Mouse (Mus musculus) v-Abl transformed pro-B cells (cell line): ENCODE data around the gene Pex10.

Source experiments
- in situ Hi-C, 2 experiments: fragments of 400-800 bp; cut with MboI; formaldehyde crosslinking; loops; one replicate each; pipeline ENCODE4 v1.15.1; 2025; ENCODE audit not compliant: unreplicated experiment in 2 of 2

Pex10 gene

DNA sequence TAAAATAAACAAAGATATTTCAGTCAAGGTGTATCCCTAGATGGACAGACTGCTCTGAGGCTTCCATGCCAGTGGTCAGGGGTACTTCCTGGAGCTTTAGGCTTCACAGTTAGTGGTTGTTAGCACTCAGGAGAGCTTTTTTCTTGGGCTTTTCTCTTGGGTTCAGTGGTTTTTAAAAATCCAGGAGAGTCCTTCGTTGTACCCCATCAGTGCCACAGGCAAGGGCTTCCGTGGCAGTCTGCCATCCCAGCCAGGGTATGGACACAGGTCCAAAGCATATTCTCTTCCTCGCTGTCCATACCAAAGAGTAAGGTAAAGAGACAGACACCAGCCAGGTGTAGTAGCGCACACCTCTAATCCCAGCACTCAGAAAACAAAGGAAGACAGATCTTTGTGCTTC is 23.3 kb downstream of the Pex10 start:
- in situ Hi-C loops = loop anchor here (5.0 to 25.0 kb wide), 6 partner anchors 227 to 722 kb away; partner anchors contain the start of genes Gnb1 (in 2 of the 2), Ccnl2 (in 1 of the 2), Fndc10 (in 1 of the 2) and Mrpl20 (in 1 of the 2)

DNA sequence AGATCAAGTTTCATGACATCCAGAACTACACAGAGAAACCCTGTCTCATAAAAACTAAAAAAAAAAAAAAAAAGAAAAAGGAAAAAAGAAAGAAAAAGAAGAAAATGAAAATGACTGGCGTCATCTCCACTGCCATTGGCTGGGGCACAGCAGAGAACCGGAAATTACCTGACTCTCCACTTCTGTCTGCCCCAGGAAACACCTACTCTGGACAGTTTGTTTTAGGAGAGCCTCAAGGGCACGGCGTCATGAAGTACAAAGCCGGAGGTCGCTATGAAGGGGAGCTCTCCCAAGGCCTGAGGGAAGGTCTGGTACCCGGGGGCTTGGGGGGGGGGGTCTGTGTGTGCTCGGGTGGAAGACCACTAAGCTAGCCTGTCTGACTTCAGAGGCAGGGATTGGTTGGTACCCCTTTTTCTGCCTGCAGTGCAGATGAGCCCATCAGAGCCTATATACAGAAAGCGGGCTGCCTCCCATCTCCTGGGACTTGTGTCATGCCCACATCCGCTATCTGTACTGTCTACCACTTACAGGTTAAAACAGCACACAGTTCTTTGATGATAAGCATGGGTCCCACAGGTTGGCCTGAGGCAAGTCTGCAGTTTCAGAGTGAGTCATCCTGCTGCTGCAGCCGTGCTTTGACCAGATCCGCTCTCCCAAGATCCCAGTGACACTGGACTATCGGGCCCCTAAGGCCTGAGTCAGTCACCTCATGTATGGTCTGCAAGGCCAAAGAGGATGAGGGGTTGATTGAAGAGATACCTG is 24.1 kb downstream of the Pex10 start:
- in situ Hi-C loops = loop anchor here (5.0 to 25.0 kb wide), 6 partner anchors 226 to 721 kb away; partner anchors contain the start of genes Gnb1 (in 2 of the 2), Ccnl2 (in 1 of the 2), Fndc10 (in 1 of the 2) and Mrpl20 (in 1 of the 2)

DNA sequence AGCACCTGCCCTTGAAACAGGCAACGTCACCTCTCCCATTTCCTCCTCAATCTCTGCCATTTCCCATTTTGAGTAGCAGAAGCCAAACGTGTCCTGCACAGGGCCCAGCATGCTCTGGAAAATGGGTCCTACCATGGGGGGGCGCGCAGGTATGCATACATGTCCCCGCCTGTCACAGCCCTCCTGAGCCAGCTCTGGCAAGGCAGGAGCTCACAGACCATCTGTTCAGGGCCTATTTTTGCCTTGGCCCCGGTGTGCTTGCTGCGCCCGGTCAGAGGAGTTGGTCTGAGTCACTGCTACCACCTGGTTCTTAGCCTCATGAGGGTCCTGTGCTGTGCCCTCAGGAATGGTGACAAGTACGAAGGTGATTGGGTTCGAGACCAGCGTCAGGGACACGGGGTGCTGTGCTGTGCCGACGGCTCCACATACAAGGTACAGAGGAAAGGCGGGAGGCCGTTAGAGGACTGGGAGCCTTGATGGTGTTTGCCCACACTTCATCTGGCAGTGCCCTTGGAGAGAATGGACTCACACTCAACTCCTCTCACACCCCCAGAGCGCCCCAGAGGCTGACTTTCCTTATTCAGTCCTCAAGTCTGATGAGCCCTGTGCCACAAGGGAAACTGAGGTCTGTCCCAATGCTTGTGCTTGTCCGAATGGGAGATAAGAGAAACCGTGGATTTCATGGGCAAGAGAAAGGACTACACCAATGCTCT is 26.1 kb downstream of the Pex10 start:
- in situ Hi-C loops = loop anchor here (5.0 to 25.0 kb wide), 6 partner anchors 224 to 719 kb away; partner anchors contain the start of genes Gnb1 (in 2 of the 2), Ccnl2 (in 1 of the 2), Fndc10 (in 1 of the 2) and Mrpl20 (in 1 of the 2)

DNA sequence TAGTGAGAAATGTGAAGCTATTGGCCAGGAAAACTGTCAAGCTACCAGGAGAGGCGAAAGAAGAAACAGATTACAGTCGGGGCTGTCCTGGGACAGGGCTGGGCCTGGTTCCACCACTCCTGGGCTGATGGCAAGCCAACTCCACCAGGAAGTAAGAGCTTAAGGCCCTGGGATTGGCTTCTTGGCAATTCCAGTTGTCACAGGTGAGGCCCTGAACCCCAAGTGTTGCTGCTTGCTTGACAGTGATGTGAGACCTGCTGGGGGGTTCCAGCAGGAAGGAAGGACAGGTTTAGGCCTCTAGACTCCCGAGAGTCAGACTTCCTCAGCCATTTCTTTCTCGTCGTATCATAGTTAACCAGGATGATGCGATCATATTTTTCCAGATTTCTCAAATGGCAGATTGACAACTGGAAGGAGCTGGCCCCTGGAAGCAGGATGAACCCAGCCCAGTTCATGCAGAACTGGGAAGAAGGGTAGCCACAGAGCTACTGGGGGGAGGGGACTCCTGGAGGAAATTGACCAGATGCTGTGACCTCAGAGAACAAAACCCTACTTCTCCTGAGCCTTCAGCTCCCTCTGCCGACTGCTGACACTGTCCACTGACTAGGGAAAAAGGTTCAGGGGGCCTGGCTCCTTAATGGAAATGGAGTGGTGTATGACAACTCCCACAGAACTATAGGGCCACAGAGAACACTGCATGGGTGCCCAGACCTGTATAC is 26.8 kb downstream of the Pex10 start:
- in situ Hi-C loops = loop anchor here (5.0 to 25.0 kb wide), 6 partner anchors 224 to 719 kb away; partner anchors contain the start of genes Gnb1 (in 2 of the 2), Ccnl2 (in 1 of the 2), Fndc10 (in 1 of the 2) and Mrpl20 (in 1 of the 2)

DNA sequence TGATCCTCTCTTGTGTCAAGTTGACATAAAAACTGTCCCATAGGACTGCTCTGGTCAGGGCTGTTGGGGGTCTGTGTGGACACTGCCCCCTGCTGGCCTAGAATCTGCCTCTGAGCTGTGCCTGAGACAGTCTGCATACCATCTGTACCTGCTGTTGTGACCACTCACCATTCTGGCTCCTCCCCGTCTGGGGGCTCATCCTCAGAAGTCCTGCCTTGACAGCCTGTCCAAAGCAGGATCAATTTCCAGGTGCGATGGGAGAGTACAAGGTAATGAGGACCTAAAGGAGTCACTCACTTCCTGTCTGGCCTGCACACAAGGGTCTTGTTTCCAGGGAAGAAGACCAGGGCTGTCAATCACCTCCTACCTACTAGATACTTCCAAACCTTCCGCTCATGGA is 27.7 kb downstream of the Pex10 start:
- in situ Hi-C loops = loop anchor here (5.0 to 25.0 kb wide), 6 partner anchors 223 to 718 kb away; partner anchors contain the start of genes Gnb1 (in 2 of the 2), Ccnl2 (in 1 of the 2), Fndc10 (in 1 of the 2) and Mrpl20 (in 1 of the 2)

DNA sequence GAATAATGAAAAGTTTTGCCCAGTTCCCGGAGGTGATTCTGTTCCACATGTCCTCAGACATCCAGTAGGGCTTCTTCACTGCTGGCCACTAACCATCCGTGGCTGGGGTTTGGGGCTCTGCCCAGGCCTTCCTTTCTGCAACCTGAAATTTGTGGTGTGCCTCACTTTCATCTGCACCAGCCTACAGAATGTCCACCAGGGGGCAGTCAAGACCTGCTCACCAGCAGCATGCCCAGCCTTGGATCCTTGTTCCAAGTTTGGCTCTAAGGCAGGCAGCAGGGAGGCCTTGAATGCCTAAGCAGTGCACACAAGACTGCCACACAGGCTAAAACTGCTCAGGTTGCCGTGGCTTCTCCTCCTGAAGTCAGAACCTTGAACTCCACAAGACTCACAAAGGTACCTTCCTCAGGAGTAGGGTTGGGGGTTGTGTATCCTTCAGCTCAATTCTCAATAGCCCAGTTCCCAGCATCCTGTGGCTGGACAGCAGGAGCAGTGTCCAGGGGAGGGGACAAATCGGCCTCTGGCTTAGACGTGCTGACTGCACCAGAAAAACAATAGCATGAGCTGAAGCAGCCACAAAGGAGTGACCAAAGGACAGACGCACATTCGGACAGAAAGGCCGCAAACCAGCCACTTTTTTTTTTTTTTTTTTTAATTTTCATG is 28.6 kb downstream of the Pex10 start:
- in situ Hi-C loops = loop anchor here (5.0 to 25.0 kb wide), 7 partner anchors 152 to 717 kb away; partner anchors contain the start of genes Faap20 (in 2 of the 2), Gnb1 (in 2 of the 2), Ccnl2 (in 1 of the 2) and Fndc10 (in 1 of the 2)

DNA sequence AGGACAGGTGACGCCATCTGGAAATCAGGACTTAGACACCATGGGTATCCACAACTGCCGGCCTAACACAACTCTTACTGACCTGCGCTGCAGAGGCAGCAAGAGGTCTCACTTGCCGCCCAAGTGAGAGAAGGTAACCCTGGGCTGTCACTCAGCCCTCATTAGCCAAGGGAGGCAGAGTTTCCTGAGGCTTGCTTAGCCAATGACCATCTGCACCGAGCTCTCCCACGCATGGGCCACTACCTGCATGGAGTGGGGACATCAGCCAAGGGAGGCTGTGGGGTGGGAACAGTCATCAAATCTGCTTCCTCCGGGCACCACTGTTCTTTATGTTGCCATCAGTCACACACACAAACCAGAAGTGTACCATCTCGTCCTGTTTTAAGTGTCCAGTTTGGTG is 29.2 kb downstream of the Pex10 start:
- in situ Hi-C loops = loop anchor here (5.0 to 25.0 kb wide), 7 partner anchors 151 to 716 kb away; partner anchors contain the start of genes Faap20 (in 2 of the 2), Gnb1 (in 2 of the 2), Ccnl2 (in 1 of the 2) and Fndc10 (in 1 of the 2)

DNA sequence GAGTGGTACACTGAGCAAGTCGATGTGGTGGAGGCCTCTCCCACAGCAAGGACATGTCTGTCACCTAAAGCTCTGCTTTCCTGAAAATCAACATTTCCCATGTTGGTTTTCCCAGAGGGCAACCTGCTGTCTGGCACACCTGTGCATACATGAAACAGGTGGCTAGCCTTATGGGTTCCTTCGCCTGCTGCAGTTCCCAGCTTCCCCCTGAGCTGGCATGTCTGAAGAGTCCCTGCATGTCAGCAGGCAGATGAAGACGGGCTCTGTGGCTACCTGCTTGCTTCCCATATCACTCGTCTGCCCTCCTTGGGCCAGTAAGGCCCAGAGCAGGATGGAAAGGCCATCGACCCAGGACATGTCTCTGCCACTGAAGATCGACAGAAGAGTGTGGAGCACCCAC is 30.6 kb downstream of the Pex10 start:
- in situ Hi-C loops = loop anchor here (5.0 to 25.0 kb wide), 7 partner anchors 150 to 715 kb away; partner anchors contain the start of genes Faap20 (in 2 of the 2), Gnb1 (in 2 of the 2), Ccnl2 (in 1 of the 2) and Fndc10 (in 1 of the 2)

DNA sequence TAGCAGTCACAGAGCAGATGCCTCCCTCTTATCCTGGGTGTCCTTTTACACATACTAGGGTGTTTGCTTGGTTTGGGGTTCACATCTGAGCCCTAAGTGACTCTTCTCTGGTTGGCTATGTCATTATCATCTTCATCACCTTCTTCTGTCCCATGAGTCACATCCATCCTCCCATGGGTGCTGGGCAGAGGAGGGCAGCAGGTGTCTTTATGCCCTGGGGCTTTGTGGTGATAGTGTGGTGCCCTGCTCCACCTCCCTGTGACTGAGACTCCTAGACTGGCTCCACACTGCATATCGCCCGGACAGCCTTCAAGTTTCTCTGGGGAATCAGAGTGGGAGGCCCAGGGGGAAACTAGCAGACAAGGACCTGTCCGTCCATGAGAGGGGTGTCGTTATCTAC is 31.8 kb downstream of the Pex10 start:
- in situ Hi-C loops = loop anchor here (5.0 to 25.0 kb wide), 7 partner anchors 149 to 714 kb away; partner anchors contain the start of genes Faap20 (in 2 of the 2), Gnb1 (in 2 of the 2), Ccnl2 (in 1 of the 2) and Fndc10 (in 1 of the 2)

DNA sequence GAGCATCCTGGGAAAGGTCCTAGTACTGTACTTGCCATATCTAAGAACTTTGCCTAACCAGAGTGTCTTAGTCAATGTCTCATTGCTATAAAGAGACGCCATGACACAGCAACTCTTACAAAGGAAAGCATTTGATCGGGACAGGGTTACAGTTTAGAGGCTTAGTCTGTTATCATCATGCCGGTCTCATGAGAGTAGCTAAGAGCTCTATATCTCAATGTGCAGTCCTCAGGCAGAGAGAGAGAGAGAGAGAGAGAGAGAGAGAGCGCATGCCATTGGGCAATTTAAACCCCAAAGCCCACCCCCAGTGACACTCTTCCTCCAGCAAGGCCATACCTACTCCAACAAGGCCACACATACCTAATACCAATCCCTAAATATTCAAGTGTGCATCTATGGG is 41.1 kb downstream of the Pex10 start:
- in situ Hi-C loops = no loop called here

DNA sequence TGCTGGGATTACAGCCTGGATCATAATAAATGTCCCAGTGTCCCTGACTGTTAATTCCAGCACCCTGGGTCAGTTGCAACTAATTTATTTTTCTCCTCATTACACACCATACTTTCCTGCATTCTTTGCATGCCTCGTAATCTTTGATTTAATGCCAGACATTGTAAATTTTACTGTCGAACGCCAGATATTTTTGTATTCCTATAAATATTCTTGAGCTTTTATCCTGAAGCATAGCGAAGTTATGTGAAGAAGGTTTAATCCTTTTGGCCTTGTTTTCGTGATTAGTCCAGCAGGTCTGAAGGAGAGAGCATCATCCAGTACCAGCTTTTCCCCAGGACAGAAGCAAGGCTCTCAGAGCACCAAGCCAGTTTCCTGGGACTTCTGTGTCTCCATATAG is 42.7 kb downstream of the Pex10 start:
- in situ Hi-C loops = no loop called here

DNA sequence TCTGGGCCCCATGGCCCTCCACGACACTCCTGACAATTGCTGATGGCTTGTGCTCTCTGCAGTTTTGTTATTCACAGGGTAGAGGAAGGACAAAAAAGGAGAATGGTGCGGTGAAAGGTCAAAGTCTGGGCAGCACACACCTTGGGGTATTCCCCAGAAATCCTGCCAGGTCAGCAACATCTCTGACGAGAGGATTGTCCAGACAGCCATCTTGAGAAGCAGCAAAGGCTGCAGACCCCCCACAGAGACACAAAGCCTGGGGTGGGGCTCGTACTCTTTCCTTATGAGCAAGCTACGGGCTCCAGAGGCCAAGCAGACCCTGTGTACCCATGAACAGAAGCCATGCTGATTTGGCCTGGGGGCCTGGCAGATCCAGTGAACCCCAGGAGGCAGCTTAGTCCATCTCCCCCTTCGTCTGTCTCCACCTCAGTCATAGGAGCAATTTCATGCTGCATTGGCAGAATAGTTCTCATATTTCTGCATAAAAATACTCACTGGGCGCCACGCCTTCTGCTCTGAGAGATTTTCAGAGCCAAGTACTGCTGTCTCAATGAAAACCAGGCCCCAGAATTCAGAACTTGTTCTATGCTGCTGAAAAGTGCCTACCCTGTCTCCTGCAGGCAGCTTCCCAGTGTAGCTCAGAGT is 47.1 kb downstream of the Pex10 start:
- in situ Hi-C loops = no loop called here

DNA sequence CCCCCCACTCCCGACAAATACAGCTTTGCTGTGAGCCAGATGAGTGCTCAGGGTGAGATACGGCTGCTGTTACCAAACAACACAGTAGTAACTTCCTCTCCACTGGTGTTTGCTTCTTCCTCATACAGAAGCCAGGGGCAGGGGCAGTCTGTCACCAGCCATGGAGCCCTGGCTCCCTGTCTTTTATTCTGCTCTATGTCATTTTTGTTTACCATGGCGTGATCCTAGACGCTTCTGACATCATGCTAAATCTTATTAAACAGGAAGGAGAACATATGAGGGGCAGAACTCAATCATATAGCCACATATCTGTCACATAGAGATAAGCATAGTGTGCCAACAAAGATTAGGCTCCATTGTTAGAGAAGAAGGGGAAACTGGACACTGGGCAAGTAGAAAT is 49.8 kb downstream of the Pex10 start:
- in situ Hi-C loops = no loop called here

DNA sequence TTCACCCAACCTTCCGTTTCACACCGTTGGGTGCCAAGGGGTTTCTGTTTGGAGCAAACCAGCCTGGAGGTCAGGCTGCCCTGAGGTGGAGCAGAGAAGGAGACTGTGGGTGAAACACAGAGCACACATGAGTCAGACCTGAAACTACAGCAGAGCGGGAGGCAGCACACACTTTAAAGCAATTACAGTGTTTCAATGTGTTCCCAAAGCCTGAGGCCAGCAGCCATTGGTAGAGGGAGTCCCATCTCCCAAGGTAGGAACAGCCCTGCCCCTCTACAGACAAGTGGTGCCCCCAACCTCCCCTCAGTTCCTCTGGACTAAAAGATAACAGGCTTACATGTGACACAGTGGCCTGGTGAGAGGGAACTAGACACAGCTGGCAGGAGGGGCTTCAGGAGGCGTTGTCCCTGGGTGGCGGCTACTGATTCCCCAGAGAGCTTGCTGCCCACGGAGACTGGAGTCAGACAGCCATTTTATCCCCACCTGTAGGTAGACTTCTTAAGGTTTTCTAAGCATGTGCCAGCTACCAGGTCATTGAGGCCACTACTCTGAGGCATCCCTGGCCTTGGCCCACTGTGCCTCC is 50.7 kb downstream of the Pex10 start:
- in situ Hi-C loops = no loop called here

DNA sequence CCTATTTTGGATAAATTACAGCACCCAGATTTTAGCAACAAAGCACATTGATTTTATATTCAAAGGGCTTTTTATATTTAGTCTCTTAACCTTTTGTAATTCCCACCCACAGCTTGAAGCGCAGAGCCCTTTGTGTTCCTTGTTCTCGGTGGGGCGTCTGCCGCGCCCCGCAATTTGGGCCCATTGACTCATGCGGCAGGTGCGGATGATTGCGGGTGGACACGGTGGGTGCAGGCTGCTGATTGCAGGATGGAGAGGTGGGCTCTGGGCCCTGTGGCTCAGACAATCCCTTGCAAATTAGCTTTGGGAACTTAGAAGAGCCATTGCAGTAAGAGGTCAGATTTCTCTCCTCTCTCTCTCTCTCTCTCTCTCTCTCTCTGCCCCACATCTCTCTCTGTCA is 51.5 kb downstream of the Pex10 start:
- in situ Hi-C loops = no loop called here

DNA sequence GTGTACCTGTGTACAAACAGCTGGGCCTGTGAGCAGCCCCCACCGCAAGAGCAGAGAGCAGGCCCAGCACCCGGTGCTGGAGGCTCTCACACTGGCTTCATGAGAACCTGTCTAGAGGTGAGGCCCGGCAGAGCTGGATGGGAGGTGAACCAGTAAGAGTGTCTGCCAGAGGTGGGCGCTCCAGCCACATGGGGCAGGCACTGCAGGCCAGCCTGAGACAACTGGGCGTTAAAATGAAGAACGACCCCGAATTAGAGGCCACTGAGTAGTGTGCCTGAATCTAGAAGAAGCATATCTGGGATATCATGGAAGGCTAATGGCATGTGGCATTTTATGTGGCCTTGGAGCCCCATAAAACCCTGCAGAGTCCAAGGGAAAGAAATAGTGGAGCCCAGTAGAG is 53.2 kb downstream of the Pex10 start:
- in situ Hi-C loops = no loop called here

DNA sequence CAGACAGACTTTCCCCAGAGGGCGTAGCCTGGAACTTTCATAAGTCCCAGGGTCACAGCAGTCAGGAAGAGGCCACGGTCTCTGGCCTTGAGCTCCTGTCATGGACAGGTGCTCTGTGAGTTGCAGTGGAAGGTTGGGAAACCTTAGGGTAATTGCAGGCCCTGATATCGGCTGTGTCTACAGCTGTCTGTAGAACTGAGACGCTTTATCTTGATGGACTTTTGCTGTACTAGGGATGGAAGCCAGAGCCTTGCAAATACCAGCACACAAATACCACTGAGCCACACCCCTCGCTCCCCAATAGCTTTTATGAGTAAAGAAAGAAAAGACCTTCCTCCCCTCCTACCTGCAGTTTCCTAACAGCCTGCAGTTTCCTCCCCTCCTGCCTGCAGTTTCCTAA is 53.8 kb downstream of the Pex10 start:
- in situ Hi-C loops = no loop called here

DNA sequence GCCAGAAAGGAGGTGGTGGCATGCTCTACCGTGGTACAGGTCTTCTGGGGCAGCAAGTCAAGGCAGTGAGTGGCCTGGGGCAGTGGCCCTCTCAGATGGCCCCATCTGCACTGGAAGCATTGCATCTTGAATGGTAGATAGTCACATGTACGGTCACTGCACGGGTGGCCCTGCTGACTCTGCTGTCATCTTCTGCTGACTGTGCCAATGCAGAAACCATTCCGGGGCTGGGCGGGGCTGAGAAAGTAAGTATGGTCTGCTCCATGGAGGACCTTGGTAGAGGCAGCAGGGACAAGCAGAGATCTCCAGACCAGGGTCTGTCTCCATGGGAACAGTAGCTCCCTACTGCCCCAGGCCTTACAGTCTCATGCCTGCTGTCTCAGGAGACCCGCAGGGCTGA is 54.4 kb downstream of the Pex10 start:
- in situ Hi-C loops = no loop called here
